Mouse (Mus musculus): Measurements from ENCODE around the gene Kidins220. TPM values are rescaled to one million over a fixed set of nuclear protein-coding genes. Genes with fewer than 3 reads are reported as not detected.

Kidins220 gene
- polyA plus RNA-seq (2017; shearing (Covaris generic)), result 10 to 100 TPM; 23.5 to 28.2 TPM

DNA sequence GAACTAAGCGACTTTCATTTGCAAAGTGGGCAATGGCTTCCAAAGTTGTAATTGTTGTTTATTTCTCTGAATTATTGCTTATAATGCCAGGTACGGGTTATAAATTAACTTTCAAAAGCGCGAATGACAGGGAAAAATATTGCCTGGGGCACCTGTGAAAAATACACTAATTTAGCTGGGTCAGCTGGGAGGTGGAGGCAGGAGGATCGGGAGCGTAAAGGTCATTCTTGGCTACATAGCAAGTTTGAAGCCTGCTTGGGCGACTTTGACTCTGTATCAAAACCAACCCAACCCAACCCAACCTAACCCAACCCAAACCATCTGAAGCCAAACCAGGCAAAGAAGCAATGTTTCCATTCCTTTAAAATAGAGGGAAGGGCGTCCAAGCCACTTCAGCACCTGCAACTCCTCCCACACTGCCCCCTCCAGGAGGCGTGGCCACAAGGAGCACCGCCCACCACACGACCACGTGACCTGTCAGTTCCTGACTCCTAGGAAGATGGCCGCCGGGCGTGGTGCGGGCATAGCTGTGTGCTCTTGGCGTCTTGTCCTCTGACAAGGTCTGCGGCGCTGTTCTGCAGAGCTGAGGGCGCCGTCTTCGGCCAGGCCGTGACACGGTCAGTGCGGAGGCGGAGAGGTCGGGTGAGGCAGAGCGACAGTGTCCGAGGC is at the start of gene Kidins220:
Kidins220 (plus strand) TSS at position 480 of the 669 bp plus-strand sequence.

DNA sequence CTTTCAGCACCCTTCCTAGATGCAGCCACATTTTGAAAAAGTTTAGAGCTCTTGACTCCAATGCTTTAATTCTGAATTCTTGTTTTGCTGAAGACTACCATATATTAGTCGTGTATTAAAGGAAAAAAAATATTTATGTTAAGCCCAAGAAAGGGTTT is 122.2 kb downstream of the Kidins220 start, which contains the start of gene Id2:
Id2 (minus strand) TSS at position 89 of the 158 bp plus-strand sequence.

Other genes with a start within 250 kb of the Kidins220 start
- under 1 TPM in 1 of 2 experiments, not detected in 1; 0.63 TPM for gene Mboat2, start 144.0 kb upstream of the Kidins220 start, polyA plus RNA-seq (2017; shearing (Covaris generic))
- 100 to 1,000 TPM; 263 to 519 TPM for gene Id2, start 122.2 kb downstream of the Kidins220 start, polyA plus RNA-seq (2017; shearing (Covaris generic))